In genomic region chr16:4878192-4878885, GRCm38 (mm10) we compare ENCODE assay signal across 9 mouse cellular contexts. TPM values are rescaled to one million over a fixed set of nuclear protein-coding genes. Genes with fewer than 3 reads are reported as not detected.
DNase-seq lines count a peak whose midpoint lies in the region; ATAC-seq lines count a peak whose summit lies in the region.
"Had no signal": no experiment of that assay in that cellular context is flagged by ENCODE, and none has a peak within 500 bp of the region (broad histone marks: within the 10 kb centered on the region; RNA-seq: fewer than 3 reads in every experiment).

No protein-coding gene starts in this region.

- H3K27me3 ChIP-seq in erythroblast, embryonic 14.5 days (ENCODE audit: control insufficient read depth) = no peaks in the 10 kb centered on the region
- H3K27me3 ChIP-seq in heart, embryonic 13.5 days (replicated peaks) = no peaks in the 10 kb centered on the region
- H3K27me3 ChIP-seq in limb, embryonic 11.5 days (ENCODE audit: control insufficient read depth, insufficient read depth, low read length) = no peaks in the 10 kb centered on the region
- no peaks in the 10 kb centered on the region for H3K27me3 ChIP-seq in midbrain, embryonic 10.5 days (ENCODE audit: low read depth, poor library complexity, severe bottlenecking)

- DNase-seq in NIH3T3 (ENCODE audit: low read depth) = peak; percentile 66
- no peak for DNase-seq in limb, embryonic 11.5 days (ENCODE audit: low spot score)
- no peak for DNase-seq in midbrain, embryonic 10.5 days (ENCODE audit: low spot score)
- DNase-seq in thymus, postnatal 14 days = peak; percentile 78

- no peaks in the 10 kb centered on the region for H3K9me3 ChIP-seq in erythroblast, embryonic 14.5 days (ENCODE audit: control insufficient read depth, low read length)
- no peaks in the 10 kb centered on the region for H3K9me3 ChIP-seq in heart, embryonic 13.5 days
- no peaks in the 10 kb centered on the region for H3K9me3 ChIP-seq in limb, embryonic 11.5 days (ENCODE audit: control insufficient read depth, low read length)
- H3K9me3 ChIP-seq in midbrain, embryonic 10.5 days (replicated peaks) = no peaks in the 10 kb centered on the region

- peak overlapping the region; percentile 96 for H3K9ac ChIP-seq in heart, embryonic 13.5 days
- H3K9ac ChIP-seq in limb, embryonic 11.5 days (ENCODE audit: low read length) = peak overlapping the region; percentile 82; the same call in 1 of the 2 replicates

- 21% methylated on average over 5 of the region's 5 CpGs for WGBS in heart, embryonic 13.5 days
- 40% methylated on average over 5 of the region's 5 CpGs for WGBS in limb, embryonic 11.5 days
- WGBS in midbrain, embryonic 10.5 days = 46% methylated on average over 5 of the region's 5 CpGs

- no peak for ATAC-seq in erythroblast, adult 5-6 weeks (replicated peaks; ENCODE audit: low FRiP score, poor library complexity, severe bottlenecking)
- ATAC-seq in heart, embryonic 13.5 days (ENCODE audit: extremely low read depth, insufficient number of reproducible peaks, low FRiP score, low TSS enrichment) = no peak
- no peak for ATAC-seq in limb, embryonic 11.5 days (ENCODE audit: insufficient number of reproducible peaks, low FRiP score, low TSS enrichment, low read depth)
- ATAC-seq in erythroid progenitor cell, adult 5-6 weeks (replicated peaks; ENCODE audit: low FRiP score, poor library complexity, severe bottlenecking) = no peak

- H3K36me3 ChIP-seq in erythroblast, embryonic 14.5 days (ENCODE audit: control insufficient read depth) = peaks cover 37% of the 10 kb centered on the region
- H3K36me3 ChIP-seq in heart, embryonic 13.5 days = peaks cover 34% of the 10 kb centered on the region
- peaks cover 6% of the 10 kb centered on the region for H3K36me3 ChIP-seq in limb, embryonic 11.5 days (ENCODE audit: control insufficient read depth, insufficient read depth, low read length)
- peaks cover 32% of the 10 kb centered on the region for H3K36me3 ChIP-seq in midbrain, embryonic 10.5 days

- peak overlapping the region; percentile 90 for H3K4me2 ChIP-seq in heart, embryonic 13.5 days
- peak overlapping the region; percentile 82 for H3K4me2 ChIP-seq in limb, embryonic 11.5 days (ENCODE audit: low read depth, severe bottlenecking)

- peak overlapping the region; percentile 89 for H3K4me3 ChIP-seq in erythroblast, embryonic 14.5 days (replicated peaks)
- H3K4me3 ChIP-seq in heart, embryonic 13.5 days = peak overlapping the region; percentile 93
- H3K4me3 ChIP-seq in limb, embryonic 11.5 days (ENCODE audit: low read depth, low read length) = peak overlapping the region; percentile 86
- peak overlapping the region; percentile 88 for H3K4me3 ChIP-seq in midbrain, embryonic 10.5 days

- H3K4me1 ChIP-seq in erythroblast, embryonic 14.5 days (ENCODE audit: control insufficient read depth) = peaks cover 68% of the 10 kb centered on the region
- H3K4me1 ChIP-seq in heart, embryonic 13.5 days = peaks cover 55% of the 10 kb centered on the region
- peaks cover 14% of the 10 kb centered on the region; the same call in 1 of the 2 replicates for H3K4me1 ChIP-seq in limb, embryonic 11.5 days (ENCODE audit: control insufficient read depth, insufficient read depth, low read length)
- peaks cover 34% of the 10 kb centered on the region for H3K4me1 ChIP-seq in midbrain, embryonic 10.5 days

- H3K27ac ChIP-seq in heart, embryonic 13.5 days (replicated peaks) = peak overlapping the region; percentile 100
- H3K27ac ChIP-seq in limb, embryonic 11.5 days (replicated peaks; ENCODE audit: low read depth, low read length) = no peak overlapping the region; the same call in 1 of the 2 replicates
- H3K27ac ChIP-seq in midbrain, embryonic 10.5 days (replicated peaks) = peak overlapping the region; percentile 92

RNA-seq across cellular contexts. Expression of gene Ubald1, which starts 1.8 kb away (rescaled TPM):
- polyA plus RNA-seq in erythroblast, embryonic 14.5 days (2012) = 16.2 and 18.6 TPM in 2 replicates
- total RNA-seq in erythroblast, adult 5-6 weeks (2015; ENCODE audit: low replicate concordance) = 26.8 and 39.6 TPM in 2 replicates
- 9.5 and 18.3 TPM in 2 replicates for total RNA-seq in erythroblast, adult 5-6 weeks (2017; ENCODE audit: low replicate concordance)
- 24.4 and 26.6 TPM in 2 replicates for polyA plus RNA-seq in heart, embryonic 13.5 days (2015; fragmentation: Nextera tagmentation; extraction: Ambion mirVana)
- polyA plus RNA-seq in limb, embryonic 11.5 days (2014; fragmentation: Nextera tagmentation; extraction: Ambion mirVana) = 32.0 and 36.4 TPM in 2 replicates
- 29.6 and 36.0 TPM in 2 replicates for polyA plus RNA-seq in midbrain, embryonic 10.5 days (2016; fragmentation: Nextera tagmentation; extraction: Ambion mirVana)
- total RNA-seq in erythroid progenitor cell, adult 5-6 weeks (2015; ENCODE audit: low replicate concordance) = 8.3 and 10.1 TPM in 2 replicates
- 0.91 and 1.7 TPM in 2 replicates for total RNA-seq in erythroid progenitor cell, adult 5-6 weeks (2017; ENCODE audit: low replicate concordance)

RNA-seq across cellular contexts. Expression of gene Mgrn1, which starts 7.7 kb away (rescaled TPM):
- 0.29 and 0.43 TPM in 2 replicates for polyA plus RNA-seq in erythroblast, embryonic 14.5 days (2012)
- 5.9 and 6.5 TPM in 2 replicates for total RNA-seq in erythroblast, adult 5-6 weeks (2015; ENCODE audit: low replicate concordance)
- total RNA-seq in erythroblast, adult 5-6 weeks (2017; ENCODE audit: low replicate concordance) = 2.0 and 3.3 TPM in 2 replicates
- polyA plus RNA-seq in heart, embryonic 13.5 days (2015; fragmentation: Nextera tagmentation; extraction: Ambion mirVana) = 107 TPM in 2 replicates
- polyA plus RNA-seq in limb, embryonic 11.5 days (2014; fragmentation: Nextera tagmentation; extraction: Ambion mirVana) = 79.3 and 79.6 TPM in 2 replicates
- polyA plus RNA-seq in midbrain, embryonic 10.5 days (2016; fragmentation: Nextera tagmentation; extraction: Ambion mirVana) = 68.5 and 78.2 TPM in 2 replicates
- total RNA-seq in erythroid progenitor cell, adult 5-6 weeks (2015; ENCODE audit: low replicate concordance) = 8.6 and 10.5 TPM in 2 replicates
- 0.38 and 2.2 TPM in 2 replicates for total RNA-seq in erythroid progenitor cell, adult 5-6 weeks (2017; ENCODE audit: low replicate concordance)

RNA-seq across cellular contexts. Expression of gene 4930562C15Rik, which starts 43.1 kb away (rescaled TPM):
- not detected in 2 replicates for polyA plus RNA-seq in erythroblast, embryonic 14.5 days (2012)
- total RNA-seq in erythroblast, adult 5-6 weeks (2015; ENCODE audit: low replicate concordance) = not detected in 2 replicates
- total RNA-seq in erythroblast, adult 5-6 weeks (2017; ENCODE audit: low replicate concordance) = 0.42 TPM in 1 of 2 replicates, not detected in the other
- 0.15 and 0.32 TPM in 2 replicates for polyA plus RNA-seq in heart, embryonic 13.5 days (2015; fragmentation: Nextera tagmentation; extraction: Ambion mirVana)
- polyA plus RNA-seq in limb, embryonic 11.5 days (2014; fragmentation: Nextera tagmentation; extraction: Ambion mirVana) = 0.81 and 0.93 TPM in 2 replicates
- 0.30 and 0.39 TPM in 2 replicates for polyA plus RNA-seq in midbrain, embryonic 10.5 days (2016; fragmentation: Nextera tagmentation; extraction: Ambion mirVana)
- total RNA-seq in erythroid progenitor cell, adult 5-6 weeks (2015; ENCODE audit: low replicate concordance) = not detected in 2 replicates
- not detected in 2 replicates for total RNA-seq in erythroid progenitor cell, adult 5-6 weeks (2017; ENCODE audit: low replicate concordance)
- total RNA-seq: adrenal gland, postnatal 36 days had no signal

Comparison
In these comparisons a context has a peak if more than half of its experiments do, and no peak if none do; other contexts are left out.
1. DNase-seq: peak in NIH3T3 (single experiment) and thymus, postnatal 14 days (single experiment); none in limb, embryonic 11.5 days (single experiment) and midbrain, embryonic 10.5 days (single experiment).
2. RNA of gene Mgrn1, which starts 7.7 kb away (polyA plus RNA-seq): 107 TPM in heart, embryonic 13.5 days, 79.3 to 79.6 TPM in limb, embryonic 11.5 days and 68.5 to 78.2 TPM in midbrain, embryonic 10.5 days; 0.29 to 0.43 TPM in erythroblast, embryonic 14.5 days; every median in the first group is over 10 times any median in the second.
3. Peak in every context shown above with its lines, with median percentiles within 50 percentile points of each other: H3K4me3 ChIP-seq.